Mouse (Mus musculus) kidney, postnatal 0 days (tissue): ENCODE measurements around the gene Mrpl39. TPM values are rescaled to one million over a fixed set of nuclear protein-coding genes. Genes with fewer than 3 reads are reported as not detected.

Experiments
- ATAC-seq: fragments of 200-750 bp; cut with Nextera tagmentation; replicated peaks from 2 replicates; pipeline ENCODE4 v1.8.0; 2017; ENCODE audit warnings: low read depth, moderate number of reproducible peaks, moderate TSS enrichment, moderate library complexity; ENCODE audit not compliant: low FRiP score
- DNase-seq: peaks from one replicate; pipeline ENCODE4 v3.0.0-alpha.2; 2016; ENCODE audit warnings: low spot score
- H3K27ac ChIP-seq: fragments of 300-500 bp; sonication (generic); 2 replicates; pipeline ENCODE4 v1.5.1; 2014; ENCODE audit warnings: mild to moderate bottlenecking
- H3K27me3 ChIP-seq: fragments of 300-500 bp; sonication (generic); 2 replicates; pipeline ENCODE4 v1.6.1; 2014; ENCODE audit warnings: low read length, mixed read lengths; ENCODE audit not compliant: insufficient read depth
- H3K36me3 ChIP-seq: fragments of 300-500 bp; sonication (generic); 2 replicates; pipeline ENCODE4 v1.6.1; 2014; ENCODE audit warnings: low read length, mixed read lengths; ENCODE audit not compliant: insufficient read depth
- H3K4me1 ChIP-seq: fragments of 300-500 bp; sonication (generic); replicated peaks from 2 replicates; pipeline ENCODE4 v1.6.1; 2014; ENCODE audit warnings: antibody characterized with exemption, low read length, mixed read lengths; ENCODE audit not compliant: insufficient read depth
- H3K4me2 ChIP-seq: fragments of 300-500 bp; sonication (generic); 2 replicates; pipeline ENCODE4 v1.6.1; 2014; ENCODE audit warnings: mild to moderate bottlenecking, low read length, moderate library complexity, mixed read lengths
- H3K4me3 ChIP-seq: fragments of 300-500 bp; sonication (generic); replicated peaks from 2 replicates; pipeline ENCODE4 v1.5.1; 2014; ENCODE audit warnings: low read depth, low read length
- H3K9ac ChIP-seq: fragments of 300-500 bp; sonication (generic); 2 replicates; pipeline ENCODE4 v1.6.1; 2014; ENCODE audit warnings: low read depth, low read length
- H3K9me3 ChIP-seq: fragments of 300-500 bp; sonication (generic); replicated peaks from 2 replicates; pipeline ENCODE4 v1.6.1; 2016; ENCODE audit warnings: low read length, inconsistent platforms, mixed read lengths
- CTCF ChIP-seq: IDR thresholded peaks from 2 replicates; pipeline ENCODE4 v1.5.1; 2016; ENCODE audit warnings: antibody characterized with exemption, low read depth, mild to moderate bottlenecking, moderate library complexity
- WGBS: fragments of 180-500 bp; shearing (Covaris S2); extraction: QIAGEN DNeasy Blood & Tissue Kit; methylation state at CpG from one replicate; pipeline ENCODE4 v1.1.7; 2014; 5-methylcytosine and 5-hydroxymethylcytosine counted together
- polyA plus RNA-seq: library from polyadenylated mRNA; unstranded; fragments of >200 nt; fragmentation: Nextera tagmentation; extraction: Ambion mirVana; gene quantifications from 2 replicates; pipeline ENCODE4 v1.2.1, GENCODE M21; 2015

Mrpl39 gene
- polyA plus RNA-seq, 1 experiment from 2014 or later, result 45.5 TPM

DNA sequence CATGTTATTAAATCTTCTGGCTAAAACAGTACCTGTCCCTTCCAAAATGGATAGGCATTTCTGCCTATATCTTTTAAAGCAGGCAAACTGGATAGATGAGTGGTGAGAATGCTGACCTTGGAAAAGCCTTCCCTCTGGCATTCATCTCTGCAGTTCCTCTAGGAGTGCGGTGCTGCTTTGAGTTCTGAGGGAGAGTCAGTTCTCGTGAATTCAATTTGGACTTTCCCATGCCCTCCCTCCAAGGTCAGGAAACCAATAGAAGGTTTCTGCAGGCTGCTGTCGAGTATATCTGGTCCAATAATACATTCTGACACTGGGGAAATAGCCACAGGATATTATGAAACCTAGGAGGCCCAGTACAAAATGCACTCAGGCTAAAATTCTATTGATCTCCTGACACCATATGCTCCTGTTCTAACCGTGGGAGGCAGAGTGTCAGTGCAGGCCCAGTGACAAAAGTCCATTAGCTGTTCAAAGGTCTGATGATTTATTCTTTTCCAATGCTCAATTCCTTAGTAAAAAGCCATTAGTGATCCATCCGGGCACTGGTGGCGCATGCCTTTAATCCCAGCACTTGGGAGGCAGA, 10.3 kb upstream of the Mrpl39 start:
- Histone ChIP-seq H3K4me2 (no peak overlapping the region), H3K36me3 (no peaks in the 10 kb centered on the region), H3K9ac (no peak overlapping the region), H3K27me3 (no peaks in the 10 kb centered on the region), H3K9me3 (no peaks in the 10 kb centered on the region), H3K4me3 (no peak overlapping the region), H3K4me1 (no peaks in the 10 kb centered on the region), H3K27ac (no peak overlapping the region)
- TF ChIP-seq CTCF, result no peak
- ATAC-seq, result no peak
- no peak for DNase-seq
- 72% methylated on average over 6 of the region's 6 CpGs for WGBS

DNA sequence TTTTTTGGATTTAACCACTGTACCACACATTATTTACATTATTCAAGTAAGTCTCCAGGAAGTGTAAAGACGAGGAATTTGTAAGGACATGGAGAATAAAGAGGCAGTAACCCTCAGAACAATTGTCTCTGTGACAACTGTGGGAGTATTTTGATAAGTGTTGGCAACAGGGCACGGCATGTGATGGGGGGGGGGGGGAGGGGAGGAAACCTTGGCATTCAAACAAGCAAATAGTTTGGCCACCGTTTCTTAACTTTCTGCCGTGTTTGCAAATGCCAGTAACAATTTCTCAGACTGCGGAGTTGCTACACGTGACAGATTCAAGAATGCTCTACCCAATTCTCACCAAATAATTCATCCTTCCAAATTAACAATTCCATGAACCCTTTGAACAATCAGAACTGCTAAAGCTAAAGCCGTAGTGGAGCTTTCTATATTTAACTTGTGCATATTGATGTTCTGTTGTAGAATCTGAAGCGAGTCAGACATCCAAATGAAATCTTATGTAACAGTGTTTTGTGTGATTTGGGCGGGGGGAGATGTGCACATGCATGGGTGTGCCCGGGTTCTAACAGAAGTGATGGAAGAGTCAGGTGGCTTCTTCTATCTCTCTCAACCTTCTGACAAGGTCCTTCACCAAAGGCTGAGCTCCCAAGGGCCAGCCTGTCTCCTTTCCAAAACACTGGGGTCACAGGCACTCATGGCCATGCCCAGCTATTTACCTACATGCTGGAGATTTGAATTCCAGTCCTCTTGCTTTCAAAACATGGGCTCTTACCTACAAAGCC, 9.4 kb upstream of the Mrpl39 start:
- no peak overlapping the region for H3K27ac ChIP-seq
- H3K4me2 ChIP-seq, result no peak overlapping the region
- no peak overlapping the region for H3K9ac ChIP-seq
- no peak for TF ChIP-seq CTCF
- no peaks in the 10 kb centered on the region for H3K36me3 ChIP-seq
- no peak for DNase-seq
- H3K27me3 ChIP-seq, result no peaks in the 10 kb centered on the region
- ATAC-seq, result no peak
- no peak overlapping the region for H3K4me3 ChIP-seq
- WGBS, result 71% methylated on average over 10 of the region's 10 CpGs
- H3K9me3 ChIP-seq, result no peaks in the 10 kb centered on the region
- H3K4me1 ChIP-seq, result no peaks in the 10 kb centered on the region

DNA sequence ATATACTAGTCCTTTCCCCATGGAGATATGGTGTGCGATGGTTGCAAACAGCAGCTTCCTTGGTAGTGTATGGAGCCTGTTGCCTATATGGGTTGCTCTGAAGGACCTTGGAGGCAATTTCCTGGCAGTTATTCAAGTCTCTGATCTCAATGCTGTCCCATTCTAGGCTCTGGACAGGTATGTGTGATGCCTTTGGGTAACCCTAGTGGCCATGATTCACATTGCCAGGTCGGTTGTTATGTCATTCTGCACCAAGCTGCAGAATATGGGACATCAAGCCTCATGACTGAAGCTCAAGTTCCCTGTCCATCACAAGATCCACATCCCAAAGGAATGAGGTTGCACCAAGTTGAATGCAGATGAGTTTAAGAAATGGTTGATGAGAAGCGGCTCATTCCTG, 1.8 kb upstream of the Mrpl39 start:
- TF ChIP-seq CTCF, result no peak
- no peak for ATAC-seq
- Histone ChIP-seq H3K9me3 (no peaks in the 10 kb centered on the region), H3K4me1 (peaks cover 5% of the 10 kb centered on the region), H3K27ac (no peak overlapping the region), H3K27me3 (no peaks in the 10 kb centered on the region), H3K9ac (no peak overlapping the region), H3K4me3 (no peak overlapping the region), H3K36me3 (no peaks in the 10 kb centered on the region), H3K4me2 (no peak overlapping the region)
- no peak for DNase-seq
- 81% methylated on average over 3 of the region's 3 CpGs for WGBS

DNA sequence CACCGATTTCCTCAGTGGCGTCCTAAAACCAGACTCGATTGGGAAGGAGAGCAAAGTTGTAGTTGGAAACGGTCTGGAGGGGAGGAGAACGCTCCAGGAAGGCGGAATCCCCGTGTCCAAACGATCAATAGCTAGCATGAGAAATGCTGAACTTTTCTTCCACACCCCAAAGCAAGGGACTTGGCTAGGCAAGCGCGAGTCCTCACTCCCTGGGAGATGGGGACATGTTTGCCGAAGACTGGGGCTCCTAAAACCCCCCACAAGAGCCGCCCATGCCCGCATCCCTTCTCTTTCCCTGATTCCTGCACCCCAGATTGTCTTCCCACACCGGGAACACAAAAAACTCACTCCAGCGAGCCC, 756 bp downstream of the Mrpl39 start:
- Histone ChIP-seq H3K27me3 (no peaks in the 10 kb centered on the region), H3K9me3 (no peaks in the 10 kb centered on the region), H3K27ac (0 out of 2 replicates have a peak overlapping the region, but pooled peaks have one; percentile 31), H3K4me2 (peak overlapping the region; percentile 80), H3K36me3 (peaks cover 12% of the 10 kb centered on the region; the same call in 1 of the 2 replicates), H3K9ac (peak overlapping the region; percentile 86), H3K4me3 (peak overlapping the region; percentile 81), H3K4me1 (peaks cover 5% of the 10 kb centered on the region)
- ATAC-seq (peak; percentile 15; the same call in 1 of the 2 replicates), DNase-seq (no peak)
- no peak for TF ChIP-seq CTCF
- WGBS, result 0% methylated on average over 15 of the region's 15 CpGs

DNA sequence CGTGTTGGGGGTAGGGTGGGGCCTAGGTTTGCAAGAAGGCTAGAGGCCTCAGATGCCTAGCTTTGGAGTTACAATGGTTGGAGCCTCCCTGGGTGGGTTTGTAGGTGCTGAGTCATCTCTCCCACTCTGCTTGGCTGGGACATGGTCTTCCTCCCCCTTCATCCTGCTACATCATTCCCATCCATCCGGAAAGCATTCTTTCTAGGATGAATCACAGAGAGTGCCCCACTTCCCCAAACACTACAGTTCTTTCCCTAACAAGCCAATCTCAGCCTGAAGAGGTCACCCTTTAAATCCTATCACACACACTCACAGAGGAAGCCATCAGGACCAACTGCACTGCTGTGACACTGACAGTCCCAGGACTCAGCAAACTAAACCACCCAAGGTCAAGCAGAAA, 14.9 kb downstream of the Mrpl39 start:
- no peak overlapping the region for H3K27ac ChIP-seq
- DNase-seq (no peak), ATAC-seq (no peak)
- whole genome bisulfite sequencing, result 90% methylated on average over 2 of the region's 2 CpGs
- peaks cover 45% of the 10 kb centered on the region for H3K36me3 ChIP-seq
- H3K4me2 ChIP-seq, result no peak overlapping the region
- no peak for TF ChIP-seq CTCF
- H3K4me1 ChIP-seq, result no peaks in the 10 kb centered on the region
- H3K9me3 ChIP-seq, result no peaks in the 10 kb centered on the region
- no peak overlapping the region for H3K4me3 ChIP-seq
- no peak overlapping the region for H3K9ac ChIP-seq
- no peaks in the 10 kb centered on the region for H3K27me3 ChIP-seq

DNA sequence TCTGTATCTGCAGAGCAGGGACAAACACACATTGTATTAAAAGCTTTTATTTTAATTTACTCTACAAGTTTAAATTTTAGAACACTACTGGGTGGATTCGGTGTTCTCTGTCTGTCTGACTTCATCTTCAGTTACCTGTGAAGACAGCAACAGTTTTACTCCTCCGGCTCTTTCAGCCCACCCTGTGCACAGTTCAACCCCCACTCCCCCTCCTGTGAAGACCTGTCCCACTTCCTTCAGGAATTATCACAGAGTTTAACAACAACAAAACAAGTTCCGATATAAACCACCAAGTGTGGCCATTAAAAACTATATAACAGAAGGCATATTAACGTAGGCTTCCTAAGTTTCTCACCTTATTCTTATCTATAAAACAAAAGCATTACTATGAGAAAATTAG, 17.3 kb downstream of the Mrpl39 start:
- Histone ChIP-seq H3K4me1 (no peaks in the 10 kb centered on the region), H3K27me3 (no peaks in the 10 kb centered on the region), H3K9me3 (no peaks in the 10 kb centered on the region), H3K36me3 (peaks cover 24% of the 10 kb centered on the region), H3K4me2 (no peak overlapping the region), H3K27ac (no peak overlapping the region), H3K9ac (no peak overlapping the region), H3K4me3 (no peak overlapping the region)
- WGBS, result 93% methylated on average over 4 of the region's 4 CpGs
- ATAC-seq (no peak), DNase-seq (no peak)
- no peak for TF ChIP-seq CTCF
